Mouse (Mus musculus) liver, embryonic 16.5 days (tissue): Measurements from ENCODE around the gene Zbtb25. TPM values are rescaled to one million over a fixed set of nuclear protein-coding genes. Genes with fewer than 3 reads are reported as not detected.

Source experiments
- ATAC-seq: fragments of 200-750 bp; cut with Nextera tagmentation; 2 replicates; pipeline ENCODE4 v1.8.0; 2017; ENCODE audit warnings: low read depth, mild to moderate bottlenecking, moderate number of reproducible peaks, moderate library complexity
- H3K27ac ChIP-seq: fragments of 300-500 bp; sonication (generic); 2 replicates; pipeline ENCODE4 v1.5.1; 2014; ENCODE audit warnings: mild to moderate bottlenecking, low read length
- H3K27me3 ChIP-seq: fragments of 300-500 bp; sonication (generic); 2 replicates; pipeline ENCODE4 v1.6.1; 2014; ENCODE audit warnings: low read depth, low read length, mixed read lengths; ENCODE audit not compliant: control insufficient read depth, insufficient read depth
- H3K36me3 ChIP-seq: fragments of 300-500 bp; sonication (generic); 2 replicates; pipeline ENCODE4 v1.6.1; 2014; ENCODE audit warnings: mild to moderate bottlenecking; ENCODE audit not compliant: control insufficient read depth, insufficient read depth
- H3K4me1 ChIP-seq: fragments of 300-500 bp; sonication (generic); 2 replicates; pipeline ENCODE4 v1.6.1; 2014; ENCODE audit warnings: low read depth, low read length, mixed read lengths; ENCODE audit not compliant: control insufficient read depth
- H3K4me2 ChIP-seq: fragments of 300-500 bp; sonication (generic); 2 replicates; pipeline ENCODE4 v1.6.1; 2014; ENCODE audit warnings: low read depth, low read length, mixed read lengths
- H3K4me3 ChIP-seq: fragments of 300-500 bp; sonication (generic); 2 replicates; pipeline ENCODE4 v1.5.1; 2014; ENCODE audit warnings: low read depth, mild to moderate bottlenecking, low read length
- H3K9ac ChIP-seq: fragments of 300-500 bp; sonication (generic); 2 replicates; pipeline ENCODE4 v1.6.1; 2014; ENCODE audit warnings: low read depth, low read length
- H3K9me3 ChIP-seq: fragments of 300-500 bp; sonication (generic); replicated peaks from 2 replicates; pipeline ENCODE4 v1.6.1; 2016; ENCODE audit warnings: low read length; ENCODE audit not compliant: control insufficient read depth
- WGBS: fragments of 180-500 bp; shearing (Covaris S2); extraction: QIAGEN DNeasy Blood & Tissue Kit; methylation state at CpG from one replicate; pipeline ENCODE4 v1.1.7; 2014; ENCODE audit not compliant: insufficient replicate concordance; 5-methylcytosine and 5-hydroxymethylcytosine counted together
- polyA plus RNA-seq: library from polyadenylated mRNA; unstranded; fragments of >200 nt; fragmentation: Nextera tagmentation; extraction: Ambion mirVana; gene quantifications from 2 replicates; pipeline ENCODE4 v1.2.1, GENCODE M21; 2015

The Zbtb25 gene
- polyA plus RNA-seq, result 4.1 and 4.8 TPM in 2 replicates

- peak within 1 kb of the TSS; percentile 96 for H3K27ac ChIP-seq
- WGBS, result under 1% methylated on average over 92 of the region's 96 CpGs
- peaks cover 51% of the 10 kb centered on the region for H3K4me1 ChIP-seq
- H3K36me3 ChIP-seq, result no peaks in the 10 kb centered on the region
- peak within 1 kb of the TSS; percentile 96 for H3K9ac ChIP-seq
- H3K4me2 ChIP-seq, result peak within 1 kb of the TSS; percentile 89
- H3K9me3 ChIP-seq, result no peaks in the 10 kb centered on the region
- ATAC-seq, result peak; percentile 77
- H3K27me3 ChIP-seq, result no peaks in the 10 kb centered on the region
- peak within 1 kb of the TSS; percentile 90 for H3K4me3 ChIP-seq
These were observed at the start of gene Zbtb25 for GRCm38 (mm10) chr12:76369206-76369977. Gene Zbtb25, minus strand, starts transcription at chr12:76369602.

- Histone ChIP-seq H3K27ac (no peak overlapping the region), H3K36me3 (no peaks in the 10 kb centered on the region), H3K27me3 (peaks cover 19% of the 10 kb centered on the region), H3K4me2 (no peak overlapping the region), H3K4me3 (no peak overlapping the region), H3K9me3 (peaks cover 4% of the 10 kb centered on the region; the same call in 1 of the 2 replicates), H3K4me1 (no peaks in the 10 kb centered on the region; the same call in 1 of the 2 replicates), H3K9ac (no peak overlapping the region)
- 83% methylated on average over 5 of the region's 5 CpGs for WGBS
- ATAC-seq, result no peak
These were observed 48.9 kb upstream of the Zbtb25 start for GRCm38 (mm10) chr12:76418346-76418745.

- Histone ChIP-seq H3K9ac (no peak within 1 kb of the TSS), H3K36me3 (no peaks in the 10 kb centered on the region), H3K4me3 (peak within 1 kb of the TSS; percentile 37), H3K4me1 (no peaks in the 10 kb centered on the region; the same call in 1 of the 2 replicates), H3K9me3 (peaks cover 4% of the 10 kb centered on the region; the same call in 1 of the 2 replicates), H3K4me2 (peak within 1 kb of the TSS; percentile 59), H3K27me3 (peaks cover 19% of the 10 kb centered on the region), H3K27ac (no peak within 1 kb of the TSS)
- ATAC-seq, result peak; percentile 35; the same call in 1 of the 2 replicates
- WGBS, result 4% methylated on average over 37 of the region's 37 CpGs
These were observed 48.0 kb upstream of the Zbtb25 start, which contains the start of gene Ppp1r36 for GRCm38 (mm10) chr12:76417433-76417854. Gene Ppp1r36, plus strand, starts transcription at chr12:76417538.

GRCm38 (mm10) chr12:76415383-76416010 is 46.1 kb upstream of the Zbtb25 start:
- H3K9ac ChIP-seq, result no peak overlapping the region
- WGBS, result 55% methylated on average over 11 of the region's 12 CpGs
- no peak overlapping the region for H3K4me2 ChIP-seq
- H3K36me3 ChIP-seq, result no peaks in the 10 kb centered on the region
- no peaks in the 10 kb centered on the region; the same call in 1 of the 2 replicates for H3K4me1 ChIP-seq
- no peak overlapping the region for H3K27ac ChIP-seq
- peaks cover 19% of the 10 kb centered on the region for H3K27me3 ChIP-seq
- H3K9me3 ChIP-seq, result peaks cover 4% of the 10 kb centered on the region; the same call in 1 of the 2 replicates
- ATAC-seq, result no peak
- no peak overlapping the region for H3K4me3 ChIP-seq

- WGBS, result 50% methylated on average over 4 of the region's 4 CpGs
These were observed 39.8 kb upstream of the Zbtb25 start for GRCm38 (mm10) chr12:76409166-76409565.

GRCm38 (mm10) chr12:76407184-76407583 is 37.8 kb upstream of the Zbtb25 start:
- Histone ChIP-seq H3K9me3 (no peaks in the 10 kb centered on the region), H3K27ac (no peak overlapping the region), H3K4me2 (no peak overlapping the region), H3K36me3 (no peaks in the 10 kb centered on the region), H3K4me1 (peaks cover 24% of the 10 kb centered on the region), H3K27me3 (peaks cover 38% of the 10 kb centered on the region), H3K9ac (no peak overlapping the region), H3K4me3 (no peak overlapping the region)
- no peak for ATAC-seq
- 45% methylated on average over 1 of the region's 1 CpGs for WGBS

More at GRCm38 (mm10) chr12:76409166-76409565, 39.8 kb upstream of the Zbtb25 start:
- Histone ChIP-seq H3K4me2 (no peak overlapping the region), H3K36me3 (no peaks in the 10 kb centered on the region), H3K27me3 (peaks cover 38% of the 10 kb centered on the region), H3K4me1 (peaks cover 17% of the 10 kb centered on the region), H3K27ac (no peak overlapping the region), H3K9me3 (no peaks in the 10 kb centered on the region), H3K4me3 (no peak overlapping the region), H3K9ac (no peak overlapping the region)
- ATAC-seq, result no peak

GRCm38 (mm10) chr12:76405971-76406370 is 36.6 kb upstream of the Zbtb25 start:
- no peaks in the 10 kb centered on the region for H3K9me3 ChIP-seq
- ATAC-seq, result no peak
- H3K4me3 ChIP-seq, result peak overlapping the region; percentile 88
- H3K36me3 ChIP-seq, result no peaks in the 10 kb centered on the region
- no peak overlapping the region for H3K27ac ChIP-seq
- WGBS, result 4% methylated on average over 23 of the region's 23 CpGs
- no peak overlapping the region for H3K9ac ChIP-seq
- peaks cover 24% of the 10 kb centered on the region for H3K4me1 ChIP-seq
- peaks cover 38% of the 10 kb centered on the region for H3K27me3 ChIP-seq
- peak overlapping the region; percentile 98 for H3K4me2 ChIP-seq

- Histone ChIP-seq H3K36me3 (no peaks in the 10 kb centered on the region), H3K9me3 (no peaks in the 10 kb centered on the region), H3K27me3 (peaks cover 38% of the 10 kb centered on the region), H3K27ac (no peak overlapping the region), H3K4me3 (peak overlapping the region; percentile 88), H3K4me1 (peaks cover 24% of the 10 kb centered on the region), H3K4me2 (peak overlapping the region; percentile 98), H3K9ac (no peak overlapping the region)
- ATAC-seq, result no peak
- 4% methylated on average over 64 of the region's 64 CpGs for WGBS
These were observed 36.0 kb upstream of the Zbtb25 start for GRCm38 (mm10) chr12:76405183-76405970.
